Mouse (Mus musculus): Measurements from ENCODE around the gene Gm13289. TPM values are rescaled to one million over a fixed set of nuclear protein-coding genes. Genes with fewer than 3 reads are reported as not detected.
"Not testable (repeated sequence)": the region's sequence is repeated elsewhere in the genome, so short reads cannot be mapped to it uniquely, and the experiment has no call there.

The Gm13289 gene
- polyA plus RNA-seq (2012; rRNA removed): not detected in 2 replicates

DNA sequence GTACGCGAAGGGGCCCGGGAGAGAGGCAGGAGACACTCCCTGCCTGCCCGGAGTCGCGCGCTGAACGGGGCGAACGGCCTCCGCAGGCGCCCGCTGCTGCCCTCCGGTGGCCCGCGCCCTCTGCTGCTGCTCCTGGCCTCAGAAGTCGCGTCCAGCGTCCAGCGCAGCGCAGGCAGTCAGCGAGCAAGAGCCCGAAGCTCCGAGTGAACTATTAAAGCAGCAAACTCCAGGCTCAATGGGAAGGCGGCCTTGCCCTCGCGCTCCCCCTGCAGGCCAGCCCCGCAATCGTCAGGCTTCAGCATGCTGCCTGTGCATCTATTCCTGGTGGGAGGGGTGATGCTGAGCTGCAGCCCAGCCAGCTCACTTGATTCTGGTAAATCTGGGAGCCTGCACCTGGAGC lies at the start of gene Gm13289:
Gene Gm13289 (plus strand): TSS at position 301 of the 400 bp plus-strand sequence.
- H3K4me1 ChIP-seq (ENCODE audit: control insufficient read depth, insufficient read depth, low read length); H3K27ac ChIP-seq (ENCODE audit: insufficient read depth, low read length); H3K4me3 ChIP-seq (ENCODE audit: insufficient read depth, low read length): not testable (repeated sequence)

DNA sequence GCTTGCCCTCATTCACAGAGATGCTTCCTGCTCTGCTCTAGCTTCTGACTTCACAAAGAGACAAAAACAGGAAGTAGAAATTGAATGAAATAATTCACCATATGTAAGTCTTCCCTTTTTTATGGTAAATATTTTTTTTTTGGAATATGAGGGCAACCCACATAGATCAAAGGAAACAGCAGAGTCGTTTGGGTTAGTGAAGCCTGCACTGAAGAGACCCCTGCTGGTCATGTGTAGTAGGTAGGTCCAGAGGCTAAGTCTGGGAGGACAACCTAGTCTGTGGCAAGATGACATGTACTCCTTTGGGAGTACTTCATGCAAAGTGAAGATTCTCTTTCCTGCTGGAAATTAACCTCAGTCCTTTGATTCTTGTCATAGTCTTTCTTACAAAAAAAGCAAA lies 49.4 kb upstream of the Gm13289 start:
- TF ChIP-seq CTCF (IDR thresholded peaks at IDR 0.05; ENCODE audit: extremely low read depth, insufficient read depth, low read length): peak; percentile 56
- TF ChIP-seq POLR2A (IDR thresholded peaks at IDR 0.05; ENCODE audit: extremely low read depth, insufficient read depth, low read length): no peak
- Histone ChIP-seq H3K4me3 (ENCODE audit: insufficient read depth, low read length) (no peak overlapping the region), H3K4me1 (ENCODE audit: control insufficient read depth, insufficient read depth, low read length) (no peaks in the 10 kb centered on the region), H3K27ac (ENCODE audit: insufficient read depth, low read length) (no peak overlapping the region)

DNA sequence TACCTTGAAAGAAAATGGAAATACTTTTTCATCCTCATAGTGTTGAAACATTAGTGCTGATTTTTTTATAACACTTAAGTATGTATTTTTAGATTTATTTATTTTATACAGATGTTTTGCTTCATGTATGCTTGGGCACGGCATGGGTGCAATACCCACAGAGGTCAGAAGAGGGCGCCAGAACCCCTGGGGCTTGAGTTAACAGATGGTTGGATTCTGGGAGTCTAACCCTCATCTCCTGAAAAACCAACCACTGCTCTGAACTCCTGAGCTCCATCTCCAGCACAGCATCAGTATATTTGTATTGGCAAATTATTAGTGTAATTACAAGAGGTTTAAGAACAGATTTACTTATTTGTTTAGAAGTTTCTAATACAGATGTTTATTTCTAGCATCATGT lies 38.2 kb upstream of the Gm13289 start:
- peak; percentile 78 for TF ChIP-seq CTCF (IDR thresholded peaks at IDR 0.05; ENCODE audit: extremely low read depth, insufficient read depth, low read length)
- no peak for TF ChIP-seq POLR2A (IDR thresholded peaks at IDR 0.05; ENCODE audit: extremely low read depth, insufficient read depth, low read length)
- no peak overlapping the region for H3K4me3 ChIP-seq (ENCODE audit: insufficient read depth, low read length)

GRCm38 (mm10) chr4:88739036-88739435 lies 37.7 kb upstream of the Gm13289 start:
- Histone ChIP-seq H3K27ac (ENCODE audit: insufficient read depth, low read length) (no peak overlapping the region), H3K4me1 (ENCODE audit: control insufficient read depth, insufficient read depth, low read length) (no peaks in the 10 kb centered on the region), H3K4me3 (ENCODE audit: insufficient read depth, low read length) (no peak overlapping the region)
- no peak for TF ChIP-seq CTCF (IDR thresholded peaks at IDR 0.05; ENCODE audit: extremely low read depth, insufficient read depth, low read length)
- TF ChIP-seq POLR2A (IDR thresholded peaks at IDR 0.05; ENCODE audit: extremely low read depth, insufficient read depth, low read length): no peak

More for the DNA sequence above, 38.2 kb upstream of the Gm13289 start:
- Histone ChIP-seq H3K27ac (ENCODE audit: insufficient read depth, low read length) (no peak overlapping the region), H3K4me1 (ENCODE audit: control insufficient read depth, insufficient read depth, low read length) (no peaks in the 10 kb centered on the region)

- Histone ChIP-seq H3K27ac (ENCODE audit: insufficient read depth, low read length) (no peak overlapping the region), H3K4me3 (ENCODE audit: insufficient read depth, low read length) (no peak overlapping the region)
- TF ChIP-seq CTCF (IDR thresholded peaks at IDR 0.05; ENCODE audit: extremely low read depth, insufficient read depth, low read length) (no peak), POLR2A (IDR thresholded peaks at IDR 0.05; ENCODE audit: extremely low read depth, insufficient read depth, low read length) (no peak)
These were observed 35.3 kb upstream of the Gm13289 start for GRCm38 (mm10) chr4:88741426-88741825.

DNA sequence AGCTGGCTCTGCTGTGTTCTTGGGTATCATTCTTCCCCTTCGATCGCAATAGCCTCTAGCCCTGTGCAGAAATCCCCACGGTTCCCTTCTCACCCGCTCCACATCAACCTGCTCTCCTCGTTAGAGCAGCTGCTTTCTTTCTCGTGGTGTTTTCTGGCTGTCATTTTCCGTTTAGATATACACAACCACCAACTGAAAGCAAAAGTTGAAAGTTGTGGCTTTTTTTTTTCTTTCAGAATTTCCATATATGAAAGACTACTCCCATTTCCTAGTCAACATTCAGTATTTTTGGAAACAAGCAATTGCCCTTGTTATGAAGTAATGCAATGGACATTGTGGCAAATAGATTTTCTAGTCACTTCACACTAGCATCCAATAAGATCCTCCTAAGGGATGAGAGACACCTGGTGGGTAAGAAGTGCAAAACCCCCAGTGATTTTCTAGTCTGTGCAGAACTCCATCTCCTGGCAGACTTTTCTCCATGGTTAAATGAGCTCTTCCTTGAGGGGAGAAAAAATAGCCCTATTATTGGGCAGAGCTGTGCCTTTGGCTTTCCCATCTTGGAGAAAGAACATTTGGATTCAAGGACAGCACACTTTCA lies 33.9 kb upstream of the Gm13289 start:
- H3K4me3 ChIP-seq (ENCODE audit: insufficient read depth, low read length): no peak overlapping the region
- no peaks in the 10 kb centered on the region for H3K4me1 ChIP-seq (ENCODE audit: control insufficient read depth, insufficient read depth, low read length)
- H3K27ac ChIP-seq (ENCODE audit: insufficient read depth, low read length): no peak overlapping the region
- TF ChIP-seq CTCF (IDR thresholded peaks at IDR 0.05; ENCODE audit: extremely low read depth, insufficient read depth, low read length): 0 out of 2 replicates have a peak, but pooled peaks have one; percentile 4
- no peak for TF ChIP-seq POLR2A (IDR thresholded peaks at IDR 0.05; ENCODE audit: extremely low read depth, insufficient read depth, low read length)

More at GRCm38 (mm10) chr4:88741426-88741825, 35.3 kb upstream of the Gm13289 start:
- no peaks in the 10 kb centered on the region for H3K4me1 ChIP-seq (ENCODE audit: control insufficient read depth, insufficient read depth, low read length)

DNA sequence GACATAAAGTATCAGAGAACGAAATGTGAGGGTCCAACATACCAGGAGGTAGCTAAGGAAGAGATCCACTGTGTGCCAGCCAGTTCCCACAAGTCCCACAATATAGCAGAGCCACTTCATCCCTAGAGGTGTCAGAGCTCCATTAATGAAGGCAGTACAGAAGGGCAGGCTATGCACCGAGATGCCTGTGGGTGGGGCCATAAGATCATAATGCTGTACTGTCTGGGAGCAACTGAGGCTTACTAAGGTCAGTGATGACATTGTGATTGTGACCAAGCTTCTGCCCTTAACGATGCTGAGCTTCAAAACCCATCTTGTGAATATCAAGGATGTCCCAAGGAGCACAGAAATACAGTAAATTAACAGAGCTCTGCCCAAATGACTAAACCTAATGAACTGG lies 32.5 kb upstream of the Gm13289 start:
- no peak overlapping the region for H3K4me3 ChIP-seq (ENCODE audit: insufficient read depth, low read length)
- TF ChIP-seq POLR2A (IDR thresholded peaks at IDR 0.05; ENCODE audit: extremely low read depth, insufficient read depth, low read length): no peak
- TF ChIP-seq CTCF (IDR thresholded peaks at IDR 0.05; ENCODE audit: extremely low read depth, insufficient read depth, low read length): no peak
- no peaks in the 10 kb centered on the region for H3K4me1 ChIP-seq (ENCODE audit: control insufficient read depth, insufficient read depth, low read length)

GRCm38 (mm10) chr4:88749926-88750325 lies 26.8 kb upstream of the Gm13289 start:
- no peak overlapping the region for H3K27ac ChIP-seq (ENCODE audit: insufficient read depth, low read length)

More for the DNA sequence above, 32.5 kb upstream of the Gm13289 start:
- H3K27ac ChIP-seq (ENCODE audit: insufficient read depth, low read length): no peak overlapping the region

GRCm38 (mm10) chr4:88754818-88755340 lies 21.8 kb upstream of the Gm13289 start, which contains the start of gene Gm13271:
Gene Gm13271, plus strand, starts transcription at chr4:88754868.
- H3K4me1 ChIP-seq (ENCODE audit: control insufficient read depth, insufficient read depth, low read length); H3K27ac ChIP-seq (ENCODE audit: insufficient read depth, low read length); H3K4me3 ChIP-seq (ENCODE audit: insufficient read depth, low read length): not testable (repeated sequence)

More at GRCm38 (mm10) chr4:88749926-88750325, 26.8 kb upstream of the Gm13289 start:
- no peak for TF ChIP-seq POLR2A (IDR thresholded peaks at IDR 0.05; ENCODE audit: extremely low read depth, insufficient read depth, low read length)
- TF ChIP-seq CTCF (IDR thresholded peaks at IDR 0.05; ENCODE audit: extremely low read depth, insufficient read depth, low read length): no peak
- H3K4me3 ChIP-seq (ENCODE audit: insufficient read depth, low read length): no peak overlapping the region
- H3K4me1 ChIP-seq (ENCODE audit: control insufficient read depth, insufficient read depth, low read length): no peaks in the 10 kb centered on the region

GRCm38 (mm10) chr4:88756581-88757513 lies 19.9 kb upstream of the Gm13289 start:
- not testable (repeated sequence) for H3K27ac ChIP-seq (ENCODE audit: insufficient read depth, low read length); H3K4me1 ChIP-seq (ENCODE audit: control insufficient read depth, insufficient read depth, low read length)
- H3K4me3 ChIP-seq (ENCODE audit: insufficient read depth, low read length): peak overlapping the region; percentile 54

All from cortical plate, adult 2 months (tissue).